Mouse (Mus musculus): Measurements from ENCODE around the gene Grip1. TPM values are rescaled to one million over a fixed set of nuclear protein-coding genes. Genes with fewer than 3 reads are reported as not detected.

Grip1 gene
- polyA plus RNA-seq, 1 experiment = 0.22 TPM

Other genes starting within 250 kb of the Grip1 start
- gene Cand1, start 213.8 kb upstream of the Grip1 start, polyA plus RNA-seq (2012; rRNA removed) = 21.2 and 29.5 TPM in 2 replicates